In the genomic region with DNA sequence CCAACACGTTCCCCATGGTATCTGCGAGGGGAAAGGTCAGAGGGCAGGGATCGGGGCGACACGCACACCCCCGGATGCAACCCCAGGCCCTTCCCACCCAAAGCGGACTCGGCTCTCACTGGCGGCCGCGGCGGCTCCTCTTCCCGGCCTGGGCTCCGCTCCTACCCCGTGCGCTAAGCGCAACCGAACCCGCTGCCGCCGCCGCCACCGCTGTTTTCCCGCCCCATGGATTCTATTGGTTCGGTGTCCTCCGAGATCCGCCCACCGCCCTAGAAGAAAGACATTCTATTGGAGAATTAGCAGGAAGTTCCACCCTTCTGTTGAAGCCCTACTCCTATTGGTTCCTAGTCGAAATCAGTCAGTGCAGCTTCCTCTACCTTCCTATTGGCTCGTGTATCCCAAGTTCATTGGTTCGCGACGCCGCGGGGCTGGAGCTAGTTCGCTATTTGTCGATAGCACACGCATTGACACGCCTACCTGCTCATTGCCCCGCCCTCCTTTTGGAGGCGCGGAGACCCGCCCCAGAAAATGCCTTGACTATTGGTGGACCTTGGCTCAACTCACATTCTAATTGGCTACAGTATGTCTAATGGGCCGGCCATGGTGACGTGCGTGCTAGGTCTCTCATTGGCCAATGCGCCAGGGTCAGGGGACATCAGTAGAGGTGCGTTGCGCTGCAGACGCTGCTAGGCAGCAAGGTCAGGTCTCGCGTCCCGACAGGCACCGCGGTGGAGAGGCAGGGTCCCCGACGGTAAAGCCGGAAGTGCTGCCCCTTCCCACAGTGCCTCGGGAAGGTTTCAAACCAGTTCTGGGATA, we compare ENCODE assay signal across 2 mouse cellular contexts.
TF ChIP-seq lines count a peak whose summit lies in the region.

Tomm40 (minus strand) TSS at position 200 of the 816 bp plus-strand sequence.

TF ChIP-seq in C2C12, 6 proteins besides CTCF, POLR2A, EP300 and RAD21 (continued from another document):
- no peak for TF ChIP-seq CEBPB (IDR thresholded peaks at IDR 0.05; ENCODE audit: low read depth)

TF ChIP-seq in myocyte, 11 proteins besides CTCF, POLR2A, EP300 and RAD21 (continued from another document):
- TF ChIP-seq MYOD1 (IDR thresholded peaks at IDR 0.05; ENCODE audit: control insufficient read depth in 1 of 3, insufficient read length in 2 of 3, low read depth in 2 of 3) = no peak
- TF ChIP-seq POLR2AphosphoS2 (IDR thresholded peaks at IDR 0.05; ENCODE audit: insufficient read length, low read depth) = peak; percentile 78
- TF ChIP-seq E2F4 (IDR thresholded peaks at IDR 0.05; ENCODE audit: insufficient read depth) = peak; percentile 37
- TF ChIP-seq TCF12 (IDR thresholded peaks at IDR 0.05; ENCODE audit: insufficient read depth, poor library complexity, severe bottlenecking) = no peak
- no peak for TF ChIP-seq USF1 (IDR thresholded peaks at IDR 0.05; ENCODE audit: low read depth)
- TF ChIP-seq TCF3 (IDR thresholded peaks at IDR 0.05; ENCODE audit: insufficient read length, low read depth) = no peak
